Mouse (Mus musculus) liver, embryonic 11.5 days (tissue): ENCODE results near the gene Angel2. TPM values are rescaled to one million over a fixed set of nuclear protein-coding genes. Genes with fewer than 3 reads are reported as not detected.

ENCODE experiments used
- ATAC-seq: fragments of 200-750 bp; cut with Nextera tagmentation; replicated peaks from 2 replicates; pipeline ENCODE4 v1.8.0; 2017; ENCODE audit warnings: moderate number of reproducible peaks, mild to moderate bottlenecking, moderate TSS enrichment, moderate library complexity; ENCODE audit not compliant: low FRiP score
- DNase-seq: peaks from one replicate; pipeline ENCODE4 v3.0.0-alpha.2; 2017; ENCODE audit warnings: low spot score
- H3K27ac ChIP-seq: fragments of 300-500 bp; sonication (generic); 2 replicates; pipeline ENCODE4 v1.5.1; 2014; ENCODE audit warnings: mild to moderate bottlenecking, low read depth, low read length, control low read depth
- H3K27me3 ChIP-seq: fragments of 300-500 bp; sonication (generic); replicated peaks from 2 replicates; pipeline ENCODE4 v1.6.1; 2014; ENCODE audit warnings: low read length, mixed read lengths; ENCODE audit not compliant: control insufficient read depth, insufficient read depth
- H3K36me3 ChIP-seq: fragments of 300-500 bp; sonication (generic); 2 replicates; pipeline ENCODE4 v1.6.1; 2014; ENCODE audit warnings: mild to moderate bottlenecking, low read length, moderate library complexity, mixed read lengths; ENCODE audit not compliant: control insufficient read depth, insufficient read depth
- H3K4me1 ChIP-seq: fragments of 300-500 bp; sonication (generic); replicated peaks from 2 replicates; pipeline ENCODE4 v1.6.1; 2014; ENCODE audit warnings: low read length, mixed read lengths; ENCODE audit not compliant: control insufficient read depth, insufficient read depth
- H3K4me2 ChIP-seq: fragments of 300-500 bp; sonication (generic); 2 replicates; pipeline ENCODE4 v1.6.1; 2014; ENCODE audit warnings: mild to moderate bottlenecking, control low read depth, moderate library complexity
- H3K4me3 ChIP-seq: fragments of 300-500 bp; sonication (generic); 2 replicates; pipeline ENCODE4 v1.5.1; 2014; ENCODE audit warnings: low read depth, low read length, control low read depth
- H3K9ac ChIP-seq: fragments of 300-500 bp; sonication (generic); 2 replicates; pipeline ENCODE4 v1.6.1; 2014; ENCODE audit warnings: low read depth, low read length, control low read depth
- H3K9me3 ChIP-seq: fragments of 300-500 bp; sonication (generic); 2 replicates; pipeline ENCODE4 v1.6.1; 2016; ENCODE audit warnings: low read length, inconsistent platforms, mixed read lengths; ENCODE audit not compliant: control insufficient read depth
- WGBS: fragments of 180-500 bp; shearing (Covaris S2); extraction: QIAGEN DNeasy Blood & Tissue Kit; methylation state at CpG from one replicate; pipeline ENCODE4 v1.1.7; 2014; 5-methylcytosine and 5-hydroxymethylcytosine counted together
- polyA plus RNA-seq: library from polyadenylated mRNA; unstranded; fragments of >200 nt; fragmentation: Nextera tagmentation; extraction: Ambion mirVana; gene quantifications from 2 replicates; pipeline ENCODE4 v1.2.1, GENCODE M21; 2014

Angel2 gene
- polyA plus RNA-seq, 1 experiment from 2014 or later: 32.1 TPM

DNA sequence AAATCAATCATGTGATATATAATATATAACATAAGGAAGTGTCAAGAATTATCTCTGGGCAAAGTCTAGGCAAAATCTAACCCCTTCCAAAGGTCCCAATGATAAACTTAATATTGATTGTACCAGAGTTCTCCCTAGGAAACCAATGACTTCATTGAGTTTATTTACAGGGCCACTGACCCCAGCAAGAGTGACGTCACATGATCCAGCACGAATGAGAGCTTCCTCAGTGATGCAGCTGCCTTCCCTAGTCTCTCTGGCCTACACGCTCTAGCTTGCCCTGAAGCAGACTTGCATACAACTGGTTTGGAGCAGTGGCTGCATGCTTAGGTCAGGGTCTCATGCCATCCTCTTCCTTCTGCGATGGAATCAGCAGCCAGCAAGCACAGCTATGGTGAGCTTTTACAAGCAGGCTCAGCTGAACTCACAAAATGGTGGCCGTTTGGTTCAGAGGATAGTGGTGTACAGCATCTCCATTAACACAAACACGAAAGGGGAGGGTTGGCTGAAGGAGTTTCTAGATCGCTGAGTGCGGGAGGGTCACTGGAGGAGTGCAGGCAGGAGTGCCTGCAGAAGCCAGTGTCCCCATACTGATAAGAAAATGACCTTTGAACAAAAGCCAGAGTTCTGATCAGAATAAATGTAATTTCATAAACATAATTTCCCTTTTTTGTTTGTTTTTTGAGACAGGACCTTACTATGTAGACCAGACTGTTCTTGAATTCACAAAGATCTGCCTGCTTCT lies 5.0 kb upstream of the Angel2 start:
- Histone ChIP-seq H3K4me3 (no peak overlapping the region), H3K36me3 (no peaks in the 10 kb centered on the region), H3K27ac (no peak overlapping the region), H3K27me3 (no peaks in the 10 kb centered on the region), H3K4me1 (no peaks in the 10 kb centered on the region), H3K4me2 (no peak overlapping the region), H3K9me3 (no peaks in the 10 kb centered on the region), H3K9ac (no peak overlapping the region)
- ATAC-seq (no peak), DNase-seq (no peak)
- 65% methylated on average over 8 of the region's 8 CpGs for WGBS

- 80% methylated on average over 3 of the region's 3 CpGs for WGBS
Observed at GRCm38 (mm10) chr1:190927311-190927710, 2.4 kb downstream of the Angel2 start.

GRCm38 (mm10) chr1:190927751-190928369 lies 2.9 kb downstream of the Angel2 start:
- 10% methylated on average over 16 of the region's 16 CpGs for WGBS
- DNase-seq: no peak
- peak; percentile 24 for ATAC-seq
- Histone ChIP-seq H3K36me3 (no peaks in the 10 kb centered on the region), H3K9me3 (no peaks in the 10 kb centered on the region), H3K4me2 (peak overlapping the region; percentile 96), H3K4me3 (peak overlapping the region; percentile 82), H3K9ac (peak overlapping the region; percentile 92), H3K27ac (peak overlapping the region; percentile 87), H3K27me3 (no peaks in the 10 kb centered on the region), H3K4me1 (peaks cover 12% of the 10 kb centered on the region)

More at GRCm38 (mm10) chr1:190927311-190927710, 2.4 kb downstream of the Angel2 start:
- Histone ChIP-seq H3K36me3 (no peaks in the 10 kb centered on the region), H3K4me3 (peak overlapping the region; percentile 82; the same call in 1 of the 2 replicates), H3K9me3 (no peaks in the 10 kb centered on the region), H3K27me3 (no peaks in the 10 kb centered on the region), H3K9ac (no peak overlapping the region), H3K4me1 (peaks cover 12% of the 10 kb centered on the region), H3K27ac (no peak overlapping the region), H3K4me2 (peak overlapping the region; percentile 96)
- DNase-seq (no peak), ATAC-seq (no peak)

DNA sequence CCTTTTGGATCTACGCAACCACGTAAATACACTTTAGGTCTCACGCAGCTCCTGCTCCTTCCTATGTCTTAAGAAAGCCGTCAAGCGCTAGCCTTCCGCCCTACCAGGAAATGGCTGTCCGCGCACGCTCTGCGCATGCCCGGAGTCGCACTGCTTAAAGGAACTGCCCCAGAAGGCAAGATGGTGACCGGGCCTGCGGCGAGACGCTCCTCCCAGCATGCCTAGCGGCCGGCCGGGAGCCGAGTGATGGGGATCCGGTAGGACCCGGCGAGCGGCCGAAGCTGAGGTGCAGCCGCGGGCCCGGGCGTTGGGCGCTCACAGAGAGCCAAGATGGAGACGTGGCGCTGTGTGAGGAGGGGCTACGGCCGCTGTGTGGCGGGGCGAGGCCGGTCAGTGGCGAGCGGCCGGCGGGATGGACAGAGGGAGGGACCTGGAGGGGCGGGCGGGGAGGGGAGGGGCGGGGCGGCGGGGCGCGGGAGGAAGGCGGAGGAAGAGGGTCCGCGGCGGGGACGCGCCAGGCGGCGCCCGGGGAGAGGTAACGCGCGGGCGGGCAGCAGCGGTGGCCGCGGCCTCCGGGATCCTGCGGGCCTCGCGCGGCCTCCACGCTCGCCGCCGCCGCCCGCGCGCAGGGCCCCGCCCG lies 3.6 kb downstream of the Angel2 start:
- H3K4me2 ChIP-seq: peak overlapping the region; percentile 96
- H3K4me3 ChIP-seq: peak overlapping the region; percentile 82
- H3K9me3 ChIP-seq: no peaks in the 10 kb centered on the region
- under 1% methylated on average over 60 of the region's 79 CpGs for WGBS
- ATAC-seq: peak; percentile 97
- H3K36me3 ChIP-seq: no peaks in the 10 kb centered on the region
- H3K4me1 ChIP-seq: peaks cover 12% of the 10 kb centered on the region
- DNase-seq: peak; percentile 97
- peak overlapping the region; percentile 92 for H3K9ac ChIP-seq
- peak overlapping the region; percentile 87 for H3K27ac ChIP-seq
- H3K27me3 ChIP-seq: no peaks in the 10 kb centered on the region

DNA sequence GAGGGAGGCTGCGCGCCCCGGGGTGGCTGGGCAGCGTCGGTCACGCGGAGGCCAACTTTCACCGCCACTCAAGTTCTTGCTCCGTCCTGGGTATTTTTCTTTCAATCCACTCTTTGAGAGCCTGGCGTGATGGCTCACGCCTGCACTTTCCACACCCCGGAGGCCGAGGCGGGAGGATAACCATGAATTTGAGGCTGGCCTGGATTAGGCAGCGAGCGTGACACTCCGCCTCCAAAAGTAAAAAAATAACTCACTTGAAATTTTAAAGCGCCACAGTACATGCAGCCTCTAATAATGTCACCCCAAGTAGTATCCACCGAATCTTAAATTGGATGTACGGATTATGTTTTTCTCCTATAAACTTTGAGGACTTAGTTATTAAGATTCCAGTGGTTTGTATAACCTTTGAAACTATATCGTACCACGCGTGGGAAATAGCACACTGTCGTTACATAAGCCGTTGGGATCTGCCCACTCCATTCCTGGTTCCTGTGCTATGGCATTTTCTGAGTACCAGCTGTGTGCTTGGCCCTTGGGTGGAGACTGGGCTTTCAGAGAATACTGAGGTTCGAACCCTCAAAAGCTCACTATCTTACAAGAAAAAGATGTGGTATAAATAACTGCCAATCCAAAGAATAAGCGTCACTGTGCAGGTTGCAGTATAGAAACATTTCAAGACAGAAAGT lies 4.2 kb downstream of the Angel2 start:
- Histone ChIP-seq H3K27ac (peak overlapping the region; percentile 87), H3K4me2 (peak overlapping the region; percentile 96), H3K9ac (peak overlapping the region; percentile 92), H3K4me3 (peak overlapping the region; percentile 82), H3K4me1 (peaks cover 12% of the 10 kb centered on the region), H3K27me3 (no peaks in the 10 kb centered on the region), H3K36me3 (no peaks in the 10 kb centered on the region), H3K9me3 (no peaks in the 10 kb centered on the region)
- ATAC-seq (peak; percentile 6; the same call in 1 of the 2 replicates), DNase-seq (no peak)
- 5% methylated on average over 27 of the region's 27 CpGs for WGBS

DNA sequence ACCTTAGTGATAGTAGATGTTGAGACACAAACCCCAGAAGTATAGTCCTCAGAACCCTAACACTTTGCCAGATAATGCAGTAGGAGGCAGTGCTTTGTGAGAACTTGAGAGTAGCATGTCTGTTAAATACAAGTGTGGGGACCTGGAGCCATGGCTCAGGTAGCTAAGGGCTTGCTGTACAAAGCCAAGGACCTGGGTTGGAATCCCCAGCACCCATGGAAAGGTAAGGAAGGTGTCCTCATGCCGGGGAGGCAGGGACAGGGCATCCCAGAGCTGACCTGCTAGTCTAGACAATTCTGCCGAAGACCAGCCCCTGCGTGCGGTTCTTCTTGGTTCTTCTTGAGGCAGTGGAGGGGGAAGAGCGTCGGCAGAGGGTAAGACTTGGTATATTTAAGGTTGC lies 5.3 kb downstream of the Angel2 start:
- H3K9me3 ChIP-seq: no peaks in the 10 kb centered on the region
- 78% methylated on average over 6 of the region's 6 CpGs for WGBS
- ATAC-seq: no peak
- no peak for DNase-seq
- no peaks in the 10 kb centered on the region for H3K27me3 ChIP-seq
- H3K4me3 ChIP-seq: no peak overlapping the region
- peak overlapping the region; percentile 7; the same call in 1 of the 2 replicates for H3K9ac ChIP-seq
- H3K4me2 ChIP-seq: no peak overlapping the region
- H3K27ac ChIP-seq: no peak overlapping the region
- no peaks in the 10 kb centered on the region for H3K36me3 ChIP-seq
- peaks cover 12% of the 10 kb centered on the region for H3K4me1 ChIP-seq

DNA sequence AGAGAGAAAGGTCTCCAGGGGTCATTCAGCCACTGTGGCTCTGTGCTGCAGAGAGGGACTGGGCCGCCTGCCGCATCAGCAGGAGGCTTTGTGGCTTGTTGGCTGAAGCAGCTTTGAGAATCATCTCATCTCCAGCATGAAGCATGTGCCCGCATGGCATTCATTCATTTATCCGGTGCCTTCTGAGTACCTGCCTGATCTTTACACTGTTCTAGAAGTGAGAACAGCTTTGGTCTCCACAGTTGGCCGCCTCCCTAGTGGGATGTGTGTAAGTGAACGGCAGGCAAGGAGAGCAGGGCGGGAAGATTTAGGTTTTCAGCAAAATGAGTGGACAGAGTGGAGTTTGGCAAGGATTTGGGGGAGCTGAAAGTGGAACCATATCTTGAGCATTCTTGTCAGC lies 14.9 kb downstream of the Angel2 start:
- H3K36me3 ChIP-seq: peaks cover 12% of the 10 kb centered on the region; the same call in 1 of the 2 replicates
- H3K27me3 ChIP-seq: no peaks in the 10 kb centered on the region
- DNase-seq (no peak), ATAC-seq (no peak)
- H3K9me3 ChIP-seq: no peaks in the 10 kb centered on the region
- WGBS: 88% methylated on average over 7 of the region's 7 CpGs
- no peak overlapping the region for H3K9ac ChIP-seq
- no peak overlapping the region for H3K4me2 ChIP-seq
- H3K27ac ChIP-seq: no peak overlapping the region
- no peaks in the 10 kb centered on the region for H3K4me1 ChIP-seq
- no peak overlapping the region for H3K4me3 ChIP-seq

DNA sequence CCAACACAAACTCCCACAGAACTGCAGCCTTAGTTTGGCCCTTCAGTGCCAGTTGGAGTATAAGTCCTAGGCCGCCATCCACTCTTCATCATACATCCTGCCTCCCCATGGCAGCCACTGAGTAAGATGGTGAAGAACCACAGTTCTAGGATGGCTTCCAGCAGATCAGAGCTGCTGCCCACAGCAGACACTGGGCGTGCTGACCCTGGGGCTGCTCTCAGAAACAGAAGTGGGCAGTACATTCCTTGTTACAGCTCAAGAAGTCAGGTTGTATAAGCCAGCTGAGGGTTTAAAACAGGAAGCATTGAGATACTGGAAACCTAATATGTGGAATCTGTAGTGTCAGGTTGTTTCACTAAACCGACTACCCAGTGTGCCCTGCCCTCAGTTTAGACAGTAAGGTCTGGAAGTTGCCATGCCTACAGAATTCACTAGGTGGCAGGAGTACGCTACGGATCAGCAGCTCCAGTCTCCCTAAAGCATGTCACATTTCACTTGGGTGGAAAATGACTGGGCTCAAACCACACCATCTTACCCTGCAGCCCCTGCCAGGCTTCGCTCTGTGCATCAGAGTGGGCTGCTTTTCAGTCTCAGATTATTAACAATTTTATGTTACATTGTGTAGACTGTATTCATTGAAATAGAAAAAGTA lies 19.3 kb downstream of the Angel2 start:
- Histone ChIP-seq H3K9me3 (no peaks in the 10 kb centered on the region), H3K36me3 (peaks cover 14% of the 10 kb centered on the region; the same call in 1 of the 2 replicates), H3K27me3 (no peaks in the 10 kb centered on the region), H3K4me2 (no peak overlapping the region), H3K27ac (no peak overlapping the region), H3K4me3 (no peak overlapping the region), H3K9ac (no peak overlapping the region), H3K4me1 (no peaks in the 10 kb centered on the region)
- 58% methylated on average over 6 of the region's 6 CpGs for WGBS
- peak; percentile 46 for DNase-seq
- peak; percentile 72; the same call in 1 of the 2 replicates for ATAC-seq
